Mouse (Mus musculus) lung, embryonic 16.5 days (tissue): ENCODE measurements around the gene Zfp275. TPM values are rescaled to one million over a fixed set of nuclear protein-coding genes. Genes with fewer than 3 reads are reported as not detected.
"Not testable (repeated sequence)": the region's sequence is repeated elsewhere in the genome, so short reads cannot be mapped to it uniquely, and the experiment has no call there.

Source experiments
- ATAC-seq: fragments of 200-750 bp; cut with Nextera tagmentation; 2 replicates; pipeline ENCODE4 v1.8.0; 2017; ENCODE audit warnings: low read depth, mild to moderate bottlenecking, moderate library complexity
- H3K27ac ChIP-seq: fragments of 300-500 bp; sonication (generic); 2 replicates; pipeline ENCODE4 v1.5.1; 2014; ENCODE audit warnings: mild to moderate bottlenecking, control low read depth, low read length
- H3K27me3 ChIP-seq: fragments of 300-500 bp; sonication (generic); 2 replicates; pipeline ENCODE4 v1.6.1; 2014; ENCODE audit warnings: low read depth, low read length, mixed read lengths; ENCODE audit not compliant: control insufficient read depth, insufficient read depth
- H3K36me3 ChIP-seq: fragments of 300-500 bp; sonication (generic); 2 replicates; pipeline ENCODE4 v1.6.1; 2014; ENCODE audit warnings: low read length; ENCODE audit not compliant: control insufficient read depth, insufficient read depth
- H3K4me1 ChIP-seq: fragments of 300-500 bp; sonication (generic); replicated peaks from 2 replicates; pipeline ENCODE4 v1.6.1; 2014; ENCODE audit warnings: low read length, mixed read lengths; ENCODE audit not compliant: control insufficient read depth, insufficient read depth
- H3K4me2 ChIP-seq: fragments of 300-500 bp; sonication (generic); 2 replicates; pipeline ENCODE4 v1.6.1; 2014; ENCODE audit warnings: low read depth, low read length, control low read depth
- H3K4me3 ChIP-seq: fragments of 300-500 bp; sonication (generic); 2 replicates; pipeline ENCODE4 v1.5.1; 2014; ENCODE audit warnings: mild to moderate bottlenecking, low read length, control low read depth
- H3K9ac ChIP-seq: fragments of 300-500 bp; sonication (generic); 2 replicates; pipeline ENCODE4 v1.6.1; 2014; ENCODE audit warnings: low read length, control low read depth
- H3K9me3 ChIP-seq: fragments of 300-500 bp; sonication (generic); 2 replicates; pipeline ENCODE4 v1.6.1; 2016; ENCODE audit warnings: low read length; ENCODE audit not compliant: control insufficient read depth
- WGBS: fragments of 180-500 bp; shearing (Covaris S2); extraction: QIAGEN DNeasy Blood & Tissue Kit; methylation state at CpG from one replicate; pipeline ENCODE4 v1.1.7; 2014; 5-methylcytosine and 5-hydroxymethylcytosine counted together
- polyA plus RNA-seq: library from polyadenylated mRNA; unstranded; fragments of >200 nt; fragmentation: Nextera tagmentation; extraction: Ambion mirVana; gene quantifications from 2 replicates; pipeline ENCODE4 v1.2.1, GENCODE M21; 2015

The Zfp275 gene
- polyA plus RNA-seq, result 12.9 and 13.8 TPM in 2 replicates

GRCm38 (mm10) chrX:73342483-73342895 lies at the start of gene Zfp275:
TSS of gene Zfp275 (plus strand) at chrX:73342621.
- peak within 1 kb of the TSS; percentile 46 for H3K27ac ChIP-seq
- H3K27me3 ChIP-seq, result no peaks in the 10 kb centered on the region
- no peaks in the 10 kb centered on the region for H3K9me3 ChIP-seq
- 18% methylated on average over 34 of the region's 37 CpGs for WGBS
- H3K36me3 ChIP-seq, result no peaks in the 10 kb centered on the region
- ATAC-seq, result peak; percentile 99
- peak within 1 kb of the TSS; percentile 58 for H3K4me2 ChIP-seq
- peak within 1 kb of the TSS; percentile 78 for H3K9ac ChIP-seq
- peaks cover 7% of the 10 kb centered on the region; the same call in 1 of the 2 replicates for H3K4me1 ChIP-seq
- H3K4me3 ChIP-seq, result peak within 1 kb of the TSS; percentile 71

GRCm38 (mm10) chrX:73292876-73293275 lies 49.5 kb upstream of the Zfp275 start, which contains the start of the genes Xlr5a and Xlr5c:
TSS of gene Xlr5a (minus strand) at chrX:73292976.
TSS of gene Xlr5c (minus strand) at chrX:73292976.
- not testable (repeated sequence) for H3K9ac ChIP-seq, H3K4me1 ChIP-seq, ATAC-seq, H3K9me3 ChIP-seq, H3K4me3 ChIP-seq, H3K27ac ChIP-seq, H3K27me3 ChIP-seq, H3K36me3 ChIP-seq, H3K4me2 ChIP-seq
- WGBS, result 86% methylated on average over 13 of the region's 17 CpGs

GRCm38 (mm10) chrX:73295745-73296144 lies 46.7 kb upstream of the Zfp275 start:
- not testable (repeated sequence) for H3K4me1 ChIP-seq, H3K36me3 ChIP-seq, H3K9me3 ChIP-seq, H3K27me3 ChIP-seq, H3K4me2 ChIP-seq, H3K9ac ChIP-seq, H3K27ac ChIP-seq, ATAC-seq, H3K4me3 ChIP-seq
- WGBS, result 46% methylated on average over 6 of the region's 10 CpGs

GRCm38 (mm10) chrX:73312522-73312921 lies 29.9 kb upstream of the Zfp275 start:
- Histone ChIP-seq H3K4me2 (no peak overlapping the region), H3K27me3 (no peaks in the 10 kb centered on the region), H3K9me3 (no peaks in the 10 kb centered on the region), H3K4me1 (no peaks in the 10 kb centered on the region), H3K9ac (no peak overlapping the region), H3K27ac (no peak overlapping the region), H3K36me3 (no peaks in the 10 kb centered on the region), H3K4me3 (no peak overlapping the region)
- ATAC-seq, result no peak
- 33% methylated on average over 3 of the region's 3 CpGs for WGBS

GRCm38 (mm10) chrX:73321029-73321428 lies 21.4 kb upstream of the Zfp275 start:
- WGBS, result 68% methylated on average over 3 of the region's 3 CpGs

GRCm38 (mm10) chrX:73327215-73327614 lies 15.2 kb upstream of the Zfp275 start:
- Histone ChIP-seq H3K9ac (no peak overlapping the region), H3K4me2 (no peak overlapping the region), H3K9me3 (no peaks in the 10 kb centered on the region), H3K4me1 (no peaks in the 10 kb centered on the region), H3K27me3 (no peaks in the 10 kb centered on the region), H3K4me3 (no peak overlapping the region), H3K27ac (no peak overlapping the region), H3K36me3 (no peaks in the 10 kb centered on the region)
- WGBS, result 68% methylated on average over 2 of the region's 2 CpGs
- ATAC-seq, result no peak

More at GRCm38 (mm10) chrX:73321029-73321428, 21.4 kb upstream of the Zfp275 start:
- Histone ChIP-seq H3K4me1 (no peaks in the 10 kb centered on the region), H3K27me3 (no peaks in the 10 kb centered on the region), H3K36me3 (no peaks in the 10 kb centered on the region), H3K9me3 (no peaks in the 10 kb centered on the region), H3K27ac (no peak overlapping the region), H3K9ac (no peak overlapping the region), H3K4me2 (no peak overlapping the region), H3K4me3 (no peak overlapping the region)
- ATAC-seq, result no peak

- Histone ChIP-seq H3K27me3 (no peaks in the 10 kb centered on the region), H3K4me2 (no peak overlapping the region), H3K4me1 (no peaks in the 10 kb centered on the region), H3K9me3 (no peaks in the 10 kb centered on the region), H3K36me3 (no peaks in the 10 kb centered on the region), H3K9ac (no peak overlapping the region), H3K27ac (no peak overlapping the region), H3K4me3 (no peak overlapping the region)
- no peak for ATAC-seq
Observed at GRCm38 (mm10) chrX:73333548-73333947, 8.9 kb upstream of the Zfp275 start.

- Histone ChIP-seq H3K4me1 (no peaks in the 10 kb centered on the region), H3K27ac (no peak within 1 kb of the TSS), H3K27me3 (no peaks in the 10 kb centered on the region), H3K9ac (no peak within 1 kb of the TSS), H3K4me3 (no peak within 1 kb of the TSS), H3K36me3 (no peaks in the 10 kb centered on the region), H3K9me3 (no peaks in the 10 kb centered on the region), H3K4me2 (no peak within 1 kb of the TSS)
- WGBS, result 83% methylated on average over 4 of the region's 4 CpGs
- ATAC-seq, result no peak
Observed at GRCm38 (mm10) chrX:73336740-73337139, 5.7 kb upstream of the Zfp275 start, which contains the start of gene Gm45015. TSS of gene Gm45015 (minus strand) at chrX:73336840.

GRCm38 (mm10) chrX:73341473-73341872 lies 948 bp upstream of the Zfp275 start:
- no peak overlapping the region for H3K4me2 ChIP-seq
- 63% methylated on average over 1 of the region's 1 CpGs for WGBS
- no peak overlapping the region for H3K9ac ChIP-seq
- no peak for ATAC-seq
- H3K36me3 ChIP-seq, result no peaks in the 10 kb centered on the region
- no peaks in the 10 kb centered on the region for H3K27me3 ChIP-seq
- peaks cover 7% of the 10 kb centered on the region; the same call in 1 of the 2 replicates for H3K4me1 ChIP-seq
- no peak overlapping the region for H3K27ac ChIP-seq
- H3K4me3 ChIP-seq, result no peak overlapping the region
- no peaks in the 10 kb centered on the region for H3K9me3 ChIP-seq

GRCm38 (mm10) chrX:73342068-73342467 lies 353 bp upstream of the Zfp275 start:
- Histone ChIP-seq H3K9me3 (no peaks in the 10 kb centered on the region), H3K9ac (no peak overlapping the region), H3K27me3 (no peaks in the 10 kb centered on the region), H3K36me3 (no peaks in the 10 kb centered on the region), H3K4me1 (peaks cover 7% of the 10 kb centered on the region; the same call in 1 of the 2 replicates), H3K4me3 (peak overlapping the region; percentile 71), H3K27ac (no peak overlapping the region), H3K4me2 (peak overlapping the region; percentile 58)
- 25% methylated on average over 3 of the region's 3 CpGs for WGBS
- peak; percentile 29 for ATAC-seq
